Mouse (Mus musculus) G1E (cell line): Measurements from ENCODE around the gene Cnot6l.

Experiments used
- CTCF ChIP-seq: IDR thresholded peaks from 2 replicates; pipeline ENCODE4 v1.5.1; 2012; ENCODE audit warnings: low read depth, low read length, inconsistent platforms, mixed read lengths
- GATA1 ChIP-seq: IDR thresholded peaks from 2 replicates; pipeline ENCODE4 v1.6.1; 2012; ENCODE audit warnings: borderline replicate concordance, low read length, inconsistent platforms, mixed read lengths

DNA sequence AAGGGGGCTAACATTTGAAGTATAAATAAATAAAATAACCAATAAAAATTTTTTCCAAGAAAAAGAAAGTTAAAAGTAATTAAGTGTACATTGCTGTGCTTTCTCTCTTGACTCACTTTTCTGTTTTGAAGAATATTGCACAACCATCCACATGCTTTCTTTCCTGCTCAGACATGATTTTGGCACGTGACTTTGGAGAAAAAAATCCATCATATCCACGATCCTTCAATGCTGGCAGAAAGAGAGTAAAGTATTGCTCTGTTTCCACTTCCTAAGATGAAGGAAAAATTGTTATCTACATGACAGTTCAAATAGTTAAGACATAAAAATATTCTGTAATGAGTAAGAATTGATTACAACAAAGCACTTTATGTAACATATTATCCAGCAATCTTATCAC is 72.5 kb downstream of the Cnot6l start:
- TF ChIP-seq GATA1 (no peak), CTCF (no peak)
